Mouse (Mus musculus): ENCODE data around the gene Lmf1. TPM values are rescaled to one million over a fixed set of nuclear protein-coding genes. Genes with fewer than 3 reads are reported as not detected.

Lmf1 gene
- polyA plus RNA-seq, 1 experiment = 19.2 TPM

DNA sequence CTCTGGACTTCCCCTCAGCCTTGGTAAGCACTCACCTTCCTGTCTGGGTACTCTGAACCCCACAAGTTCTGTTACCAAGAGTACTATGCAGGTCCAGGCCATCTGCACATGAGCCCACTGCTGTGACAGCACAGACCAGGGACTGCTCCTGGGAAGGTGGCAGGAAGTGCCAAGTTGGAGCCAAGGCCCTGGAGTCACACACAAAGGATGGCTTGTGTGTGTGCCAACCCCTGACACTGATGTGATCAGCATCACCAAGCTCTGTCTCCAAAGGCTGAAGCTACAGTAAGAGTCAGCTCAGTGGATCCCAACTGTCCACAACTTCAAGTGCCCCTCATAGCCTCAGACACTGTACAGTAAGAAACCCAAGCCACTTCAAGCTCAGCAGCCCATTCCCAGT, 94.1 kb downstream of the Lmf1 start:
- no peak for TF ChIP-seq CTCF (IDR thresholded peaks at IDR 0.05; ENCODE audit: borderline replicate concordance, insufficient read depth, low read length)
- TF ChIP-seq POLR2A (IDR thresholded peaks at IDR 0.05; ENCODE audit: low read depth, low read length) = no peak

DNA sequence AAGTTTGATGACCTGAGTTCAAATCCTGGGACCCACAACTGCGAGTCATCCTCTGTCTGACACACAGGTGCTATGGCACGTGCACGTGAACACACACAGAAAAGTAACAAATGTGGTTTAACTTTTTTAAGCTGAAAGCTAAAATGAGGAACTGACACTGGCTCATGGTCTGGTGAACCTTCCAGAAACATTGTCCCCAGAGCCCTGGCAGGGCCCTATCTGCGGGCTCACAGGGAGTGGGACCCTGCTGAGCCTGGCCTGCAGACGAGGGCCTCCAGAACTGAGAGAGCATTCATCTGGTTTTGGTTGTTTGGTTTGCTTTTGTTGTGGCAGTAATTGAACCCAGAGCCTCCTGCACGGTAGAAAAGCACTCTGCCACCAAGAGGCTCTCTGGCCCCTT, 99.1 kb downstream of the Lmf1 start:
- no peaks in the 10 kb centered on the region for H3K4me1 ChIP-seq (ENCODE audit: control insufficient read depth, insufficient read depth, low read length)
- TF ChIP-seq CTCF (IDR thresholded peaks at IDR 0.05; ENCODE audit: borderline replicate concordance, insufficient read depth, low read length) (no peak), POLR2A (IDR thresholded peaks at IDR 0.05; ENCODE audit: low read depth, low read length) (no peak)
- no peak overlapping the region for H3K27ac ChIP-seq (ENCODE audit: insufficient read depth, low read length)
- H3K4me3 ChIP-seq (ENCODE audit: insufficient read depth, low read length) = no peak overlapping the region

More for the DNA sequence above, 94.1 kb downstream of the Lmf1 start:
- Histone ChIP-seq H3K4me3 (ENCODE audit: insufficient read depth, low read length) (no peak overlapping the region), H3K4me1 (ENCODE audit: control insufficient read depth, insufficient read depth, low read length) (no peaks in the 10 kb centered on the region), H3K27ac (ENCODE audit: insufficient read depth, low read length) (no peak overlapping the region)

DNA sequence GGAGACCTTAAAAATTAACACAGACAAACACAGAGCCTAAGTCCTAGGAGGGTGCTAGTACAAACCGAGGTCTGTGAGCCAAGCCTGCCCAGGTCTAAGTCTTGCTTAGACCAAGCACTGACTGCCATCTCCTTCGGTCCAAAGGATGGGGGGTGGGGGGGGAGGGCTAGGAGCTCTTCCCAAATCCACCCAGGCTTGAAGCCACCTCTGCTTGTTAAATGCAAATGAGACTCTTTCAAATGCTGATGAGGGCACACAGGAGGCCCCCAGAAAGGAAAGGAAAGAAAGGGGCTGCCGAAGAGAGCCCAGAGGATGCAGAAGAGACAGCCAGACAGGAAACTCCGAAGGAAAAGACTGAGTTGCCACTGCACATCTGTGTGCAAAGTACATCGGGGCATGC, 100.9 kb downstream of the Lmf1 start:
- H3K4me3 ChIP-seq (ENCODE audit: insufficient read depth, low read length) = no peak overlapping the region
- no peak overlapping the region for H3K27ac ChIP-seq (ENCODE audit: insufficient read depth, low read length)
- H3K4me1 ChIP-seq (ENCODE audit: control insufficient read depth, insufficient read depth, low read length) = no peaks in the 10 kb centered on the region
- TF ChIP-seq CTCF (IDR thresholded peaks at IDR 0.05; ENCODE audit: borderline replicate concordance, insufficient read depth, low read length) (no peak), POLR2A (IDR thresholded peaks at IDR 0.05; ENCODE audit: low read depth, low read length) (no peak)

DNA sequence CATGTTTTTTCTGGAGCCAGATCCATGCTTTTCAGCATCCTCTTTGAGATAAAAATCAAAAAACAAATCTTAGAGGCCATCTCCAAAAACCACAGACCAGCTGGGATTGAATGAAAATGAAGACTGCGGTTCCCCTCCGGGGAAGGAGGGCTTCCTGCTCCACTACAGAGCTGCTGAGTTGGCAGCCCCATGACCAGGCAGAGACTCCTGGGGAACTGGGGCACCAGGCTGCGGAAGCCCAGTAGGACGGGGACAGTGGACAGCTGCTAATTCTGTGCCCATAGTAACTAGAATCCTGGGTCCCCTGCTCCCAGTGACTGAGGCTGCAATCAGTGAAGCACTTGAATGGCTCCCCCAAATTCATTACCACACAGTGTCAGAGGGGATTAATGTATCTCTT, 102.8 kb downstream of the Lmf1 start:
- TF ChIP-seq POLR2A (IDR thresholded peaks at IDR 0.05; ENCODE audit: low read depth, low read length) = no peak
- TF ChIP-seq CTCF (IDR thresholded peaks at IDR 0.05; ENCODE audit: borderline replicate concordance, insufficient read depth, low read length) = no peak
- H3K27ac ChIP-seq (ENCODE audit: insufficient read depth, low read length) = no peak overlapping the region
- no peak overlapping the region for H3K4me3 ChIP-seq (ENCODE audit: insufficient read depth, low read length)
- no peaks in the 10 kb centered on the region for H3K4me1 ChIP-seq (ENCODE audit: control insufficient read depth, insufficient read depth, low read length)

DNA sequence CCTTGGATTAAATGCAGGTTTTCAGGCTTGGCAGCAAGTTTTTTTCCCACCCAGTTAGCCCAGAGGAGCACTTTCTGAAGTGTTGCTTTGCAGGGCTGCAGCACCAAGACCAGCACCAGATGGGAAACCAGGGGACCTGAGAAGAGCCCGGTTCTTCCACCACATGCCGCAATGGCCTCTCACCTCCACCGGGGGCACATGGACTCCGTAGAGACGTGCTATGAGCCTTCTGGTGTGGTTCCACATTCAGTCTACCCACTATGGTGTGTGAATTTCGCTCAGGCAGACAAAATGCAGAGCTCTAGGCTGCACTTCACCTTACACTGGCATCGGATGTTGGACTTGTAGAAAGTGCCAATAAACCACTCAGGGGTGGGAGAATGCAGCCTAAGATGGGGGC, 107.4 kb downstream of the Lmf1 start:
- H3K4me3 ChIP-seq (ENCODE audit: insufficient read depth, low read length) = no peak overlapping the region

DNA sequence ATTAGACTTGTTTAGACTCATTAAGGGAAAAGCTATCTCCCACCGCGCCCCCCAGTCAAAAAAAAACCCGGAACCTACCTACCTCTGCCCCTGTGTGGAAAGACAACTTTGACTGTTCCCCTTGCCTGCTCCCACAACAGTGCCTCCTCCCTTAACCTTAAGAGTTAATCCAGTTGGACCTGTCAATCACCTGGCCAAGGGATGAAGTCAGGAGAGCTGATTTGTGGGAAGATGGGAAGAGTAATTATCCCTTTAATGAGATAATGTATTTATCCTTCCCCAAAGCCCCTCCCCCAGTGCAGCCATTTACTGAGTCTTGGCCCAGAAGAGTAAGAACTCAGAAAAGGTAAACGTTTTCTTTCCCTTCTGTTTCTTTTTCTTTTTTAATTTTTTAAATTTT, 110.0 kb downstream of the Lmf1 start:
- Histone ChIP-seq H3K4me1 (ENCODE audit: control insufficient read depth, insufficient read depth, low read length) (no peaks in the 10 kb centered on the region), H3K27ac (ENCODE audit: insufficient read depth, low read length) (no peak overlapping the region), H3K4me3 (ENCODE audit: insufficient read depth, low read length) (no peak overlapping the region)
- no peak for TF ChIP-seq POLR2A (IDR thresholded peaks at IDR 0.05; ENCODE audit: low read depth, low read length)
- no peak for TF ChIP-seq CTCF (IDR thresholded peaks at IDR 0.05; ENCODE audit: borderline replicate concordance, insufficient read depth, low read length)

More for the DNA sequence above, 107.4 kb downstream of the Lmf1 start:
- TF ChIP-seq CTCF (IDR thresholded peaks at IDR 0.05; ENCODE audit: borderline replicate concordance, insufficient read depth, low read length) = peak; percentile 35; the same call in 1 of the 2 replicates
- no peak for TF ChIP-seq POLR2A (IDR thresholded peaks at IDR 0.05; ENCODE audit: low read depth, low read length)
- Histone ChIP-seq H3K27ac (ENCODE audit: insufficient read depth, low read length) (no peak overlapping the region), H3K4me1 (ENCODE audit: control insufficient read depth, insufficient read depth, low read length) (no peaks in the 10 kb centered on the region)

DNA sequence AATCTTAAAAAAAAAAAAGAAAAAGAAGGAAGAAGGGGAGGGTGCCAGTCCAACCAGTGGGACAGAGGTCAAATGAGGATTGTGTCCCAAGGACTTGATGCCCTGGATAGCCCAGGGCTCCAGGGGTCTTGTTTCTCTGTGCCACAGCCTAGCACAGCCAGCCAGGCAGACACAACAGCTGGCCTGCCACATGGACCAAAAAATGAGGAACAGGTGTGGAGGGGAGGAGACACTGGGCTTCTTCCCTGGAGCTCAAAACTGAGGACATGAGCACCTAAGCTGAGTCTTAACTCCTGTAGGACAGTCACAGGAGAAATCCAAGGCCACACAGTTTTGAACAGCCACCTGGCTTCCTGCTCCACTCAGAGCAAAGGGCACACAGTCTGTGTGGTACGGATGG, 117.4 kb downstream of the Lmf1 start:
- TF ChIP-seq POLR2A (IDR thresholded peaks at IDR 0.05; ENCODE audit: low read depth, low read length) = no peak
- no peak for TF ChIP-seq CTCF (IDR thresholded peaks at IDR 0.05; ENCODE audit: borderline replicate concordance, insufficient read depth, low read length)
- H3K4me1 ChIP-seq (ENCODE audit: control insufficient read depth, insufficient read depth, low read length) = no peaks in the 10 kb centered on the region
- no peak overlapping the region for H3K4me3 ChIP-seq (ENCODE audit: insufficient read depth, low read length)
- H3K27ac ChIP-seq (ENCODE audit: insufficient read depth, low read length) = no peak overlapping the region

DNA sequence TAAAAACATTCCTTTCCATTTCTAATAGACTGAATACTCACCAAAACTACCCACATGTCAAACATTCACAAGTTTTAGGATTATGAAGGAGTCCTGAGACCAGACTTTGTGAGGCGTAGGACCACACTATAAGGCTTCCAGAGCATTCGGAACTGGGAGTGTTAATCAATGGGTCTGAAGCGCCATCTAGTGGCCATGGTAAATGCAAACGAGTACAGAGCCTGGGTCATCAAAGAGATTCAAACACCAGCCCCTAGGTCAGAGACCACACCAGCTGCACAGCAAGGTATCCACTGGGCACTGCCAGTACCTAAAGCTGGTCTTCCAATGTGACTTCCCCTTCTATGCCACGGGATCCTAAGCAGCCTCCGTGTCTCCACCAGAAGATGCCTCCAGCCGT, 119.6 kb downstream of the Lmf1 start:
- TF ChIP-seq CTCF (IDR thresholded peaks at IDR 0.05; ENCODE audit: borderline replicate concordance, insufficient read depth, low read length) = no peak
- TF ChIP-seq POLR2A (IDR thresholded peaks at IDR 0.05; ENCODE audit: low read depth, low read length) = no peak
- Histone ChIP-seq H3K4me1 (ENCODE audit: control insufficient read depth, insufficient read depth, low read length) (no peaks in the 10 kb centered on the region), H3K27ac (ENCODE audit: insufficient read depth, low read length) (no peak overlapping the region), H3K4me3 (ENCODE audit: insufficient read depth, low read length) (no peak overlapping the region)

DNA sequence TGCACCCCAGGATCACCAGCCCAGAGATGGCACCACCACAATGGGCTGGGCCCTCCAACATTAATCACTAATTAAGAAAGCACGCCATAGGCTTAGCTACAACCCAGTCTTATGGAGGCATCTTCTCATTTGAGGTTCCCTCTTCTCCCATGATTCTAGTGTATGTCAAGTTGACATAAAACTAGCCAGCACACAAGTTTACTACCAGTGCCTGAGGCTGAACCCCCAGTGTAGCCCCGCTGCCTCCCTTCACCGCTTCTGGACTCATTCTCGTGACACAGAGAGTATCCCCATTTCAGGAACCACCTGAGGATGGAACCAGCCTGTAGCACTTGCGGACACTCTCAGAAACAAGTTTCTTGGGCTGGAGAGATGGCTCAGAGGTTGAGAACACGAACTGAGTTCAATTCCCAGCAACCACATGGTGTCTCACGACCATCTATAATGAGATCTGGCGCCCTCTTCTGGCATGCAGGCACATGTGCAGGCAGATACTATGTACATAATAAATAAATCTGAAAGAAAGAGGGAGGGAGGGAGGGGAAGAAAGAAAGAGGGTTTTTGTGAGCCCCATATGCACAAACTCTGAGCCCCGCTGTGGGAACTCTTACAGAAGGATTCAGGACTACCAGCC, 122.1 kb downstream of the Lmf1 start:
- no peaks in the 10 kb centered on the region for H3K4me1 ChIP-seq (ENCODE audit: control insufficient read depth, insufficient read depth, low read length)
- H3K27ac ChIP-seq (ENCODE audit: insufficient read depth, low read length) = no peak overlapping the region
- H3K4me3 ChIP-seq (ENCODE audit: insufficient read depth, low read length) = no peak overlapping the region
- TF ChIP-seq POLR2A (IDR thresholded peaks at IDR 0.05; ENCODE audit: low read depth, low read length) (no peak), CTCF (IDR thresholded peaks at IDR 0.05; ENCODE audit: borderline replicate concordance, insufficient read depth, low read length) (peak; percentile 20; the same call in 1 of the 2 replicates)

DNA sequence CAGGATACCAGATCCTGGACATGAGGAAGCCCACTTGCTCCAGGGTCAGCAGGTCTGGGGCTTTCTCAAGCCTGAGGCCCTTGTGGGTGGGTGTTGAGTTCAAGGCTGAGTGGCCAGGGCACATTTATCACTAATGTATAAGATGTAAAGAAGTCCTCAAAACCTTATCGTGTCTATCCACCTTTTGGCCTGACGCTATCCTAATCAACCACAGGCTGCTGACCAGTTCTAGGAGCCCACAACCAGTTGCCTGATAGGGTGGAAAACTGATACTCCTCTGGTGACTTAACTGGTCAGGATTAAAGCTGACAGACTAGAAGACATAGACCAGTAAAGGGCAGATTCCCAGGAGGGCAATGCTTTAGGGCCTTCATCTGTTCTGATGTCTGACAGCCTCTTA, 131.1 kb downstream of the Lmf1 start:
- H3K4me3 ChIP-seq (ENCODE audit: insufficient read depth, low read length) = no peak overlapping the region
- TF ChIP-seq CTCF (IDR thresholded peaks at IDR 0.05; ENCODE audit: borderline replicate concordance, insufficient read depth, low read length) (no peak), POLR2A (IDR thresholded peaks at IDR 0.05; ENCODE audit: low read depth, low read length) (no peak)
- H3K27ac ChIP-seq (ENCODE audit: insufficient read depth, low read length) = no peak overlapping the region
- H3K4me1 ChIP-seq (ENCODE audit: control insufficient read depth, insufficient read depth, low read length) = no peaks in the 10 kb centered on the region

Measured in embryonic fibroblast, embryonic 13.5 days (primary cell).